Mouse (Mus musculus): ENCODE measurements around the gene Spata6.

The Spata6 gene

GRCm38 (mm10) chr4:111719776-111720661, at the start of gene Spata6:
Gene Spata6 (plus strand): TSS chr4:111719984.
- peak; percentile 98 to 99 for DNase-seq

GRCm38 (mm10) chr4:111670566-111671421, 49.0 kb upstream of the Spata6 start:
- no peak for DNase-seq

GRCm38 (mm10) chr4:111671440-111671839, 48.3 kb upstream of the Spata6 start:
- no peak for DNase-seq

GRCm38 (mm10) chr4:111673904-111674303, 45.9 kb upstream of the Spata6 start:
- DNase-seq, result no peak

- DNase-seq, result no peak
Observed at GRCm38 (mm10) chr4:111681926-111682325, 37.9 kb upstream of the Spata6 start.

- no peak for DNase-seq
Observed at GRCm38 (mm10) chr4:111682793-111683192, 37.0 kb upstream of the Spata6 start.

GRCm38 (mm10) chr4:111683843-111684242, 35.9 kb upstream of the Spata6 start:
- DNase-seq, result no peak

- DNase-seq, result no peak
Observed at GRCm38 (mm10) chr4:111685951-111686350, 33.8 kb upstream of the Spata6 start.

GRCm38 (mm10) chr4:111686951-111687350, 32.8 kb upstream of the Spata6 start:
- peak; percentile 46 to 48 for DNase-seq

GRCm38 (mm10) chr4:111687613-111688012, 32.2 kb upstream of the Spata6 start:
- DNase-seq, result peak; percentile 78 to 79

- no peak for DNase-seq
Observed at GRCm38 (mm10) chr4:111691057-111691543, 28.7 kb upstream of the Spata6 start.

GRCm38 (mm10) chr4:111701381-111701780, 18.4 kb upstream of the Spata6 start:
- DNase-seq, result no peak

GRCm38 (mm10) chr4:111704126-111704525, 15.7 kb upstream of the Spata6 start:
- no peak for DNase-seq

- DNase-seq, result no peak
Observed at GRCm38 (mm10) chr4:111704975-111705374, 14.8 kb upstream of the Spata6 start.

GRCm38 (mm10) chr4:111719296-111719695, 488 bp upstream of the Spata6 start:
- peak; percentile 38 to 44 for DNase-seq

GRCm38 (mm10) chr4:111720662-111721003, 849 bp downstream of the Spata6 start:
- DNase-seq, result no peak

GRCm38 (mm10) chr4:111721121-111721840, 1.5 kb downstream of the Spata6 start:
- DNase-seq, result peak; percentile 52 to 60

- DNase-seq, result no peak
Observed at GRCm38 (mm10) chr4:111737551-111737950, 17.8 kb downstream of the Spata6 start.

- DNase-seq, result no peak
Observed at GRCm38 (mm10) chr4:111780533-111780932, 60.7 kb downstream of the Spata6 start.

GRCm38 (mm10) chr4:111799892-111800291, 80.1 kb downstream of the Spata6 start:
- no peak for DNase-seq

GRCm38 (mm10) chr4:111803164-111803563, 83.4 kb downstream of the Spata6 start:
- no peak for DNase-seq

GRCm38 (mm10) chr4:111817478-111817877, 97.7 kb downstream of the Spata6 start:
- DNase-seq, result no peak

GRCm38 (mm10) chr4:111838882-111839281, 119.1 kb downstream of the Spata6 start:
- DNase-seq, result no peak
